Mouse (Mus musculus) heart, postnatal 0 days (tissue): ENCODE results near the gene Prkn. TPM values are rescaled to one million over a fixed set of nuclear protein-coding genes. Genes with fewer than 3 reads are reported as not detected.
A peak's percentile ranks its signal among the peaks of the same experiment; 100 is the strongest.

Experiments
- ATAC-seq: fragments of 200-750 bp; cut with Nextera tagmentation; 2 replicates; pipeline ENCODE4 v1.8.0; 2017; ENCODE audit warnings: low read depth, moderate number of reproducible peaks, moderate library complexity; ENCODE audit not compliant: insufficient read depth
- DNase-seq: peaks from one replicate; pipeline ENCODE4 v3.0.0-alpha.2; 2016; ENCODE audit warnings: low spot score
- H3K27ac ChIP-seq: fragments of 300-500 bp; sonication (generic); 2 replicates; pipeline ENCODE4 v1.5.1; 2014; ENCODE audit warnings: low read depth, mild to moderate bottlenecking
- H3K27me3 ChIP-seq: fragments of 300-500 bp; sonication (generic); 2 replicates; pipeline ENCODE4 v1.6.1; 2014; ENCODE audit warnings: low read length, mixed read lengths; ENCODE audit not compliant: control insufficient read depth, insufficient read depth
- H3K36me3 ChIP-seq: fragments of 300-500 bp; sonication (generic); replicated peaks from 2 replicates; pipeline ENCODE4 v1.6.1; 2014; ENCODE audit warnings: low read length, mixed read lengths; ENCODE audit not compliant: control insufficient read depth, insufficient read depth
- H3K4me1 ChIP-seq: fragments of 300-500 bp; sonication (generic); 2 replicates; pipeline ENCODE4 v1.6.1; 2014; ENCODE audit warnings: antibody characterized with exemption; ENCODE audit not compliant: control insufficient read depth, insufficient read depth
- H3K4me2 ChIP-seq: fragments of 300-500 bp; sonication (generic); 2 replicates; pipeline ENCODE4 v1.6.1; 2014; ENCODE audit warnings: low read depth, mild to moderate bottlenecking, low read length, moderate library complexity
- H3K4me3 ChIP-seq: fragments of 300-500 bp; sonication (generic); 2 replicates; pipeline ENCODE4 v1.5.1; 2014; ENCODE audit warnings: low read depth, low read length
- H3K9ac ChIP-seq: fragments of 300-500 bp; sonication (generic); replicated peaks from 2 replicates; pipeline ENCODE4 v1.6.1; 2014; ENCODE audit warnings: low read depth, low read length, mixed read lengths
- H3K9me3 ChIP-seq: fragments of 300-500 bp; sonication (generic); replicated peaks from 2 replicates; pipeline ENCODE4 v1.6.1; 2016; ENCODE audit warnings: low read length; ENCODE audit not compliant: control insufficient read depth
- CTCF ChIP-seq: IDR thresholded peaks from 2 replicates; pipeline ENCODE4 v1.5.1; 2016; ENCODE audit warnings: antibody characterized with exemption, control low read depth, low read depth
- EP300 ChIP-seq: IDR thresholded peaks from 2 replicates; pipeline ENCODE4 v1.6.1; 2016; ENCODE audit warnings: antibody characterized with exemption, low read depth
- WGBS: fragments of 180-500 bp; shearing (Covaris S2); extraction: QIAGEN DNeasy Blood & Tissue Kit; methylation state at CpG from one replicate; pipeline ENCODE4 v1.1.7; 2014; 5-methylcytosine and 5-hydroxymethylcytosine counted together
- polyA plus RNA-seq: library from polyadenylated mRNA; unstranded; fragments of >200 nt; fragmentation: Nextera tagmentation; extraction: Ambion mirVana; gene quantifications from 2 replicates; pipeline ENCODE4 v1.2.1, GENCODE M21; 2015
- total RNA-seq: library from RNA; depleted of rRNA; stranded (reverse); fragments of >200 nt; gene quantifications from 2 replicates; pipeline ENCODE4 v1.2.3, GENCODE M21; 2014; ENCODE audit warnings: low replicate concordance

The Prkn gene
- total and polyA plus RNA-seq, 2 experiments from 2014 or later = 4.5 to 14.2 TPM

GRCm38 (mm10) chr17:11038272-11038671 lies 198.1 kb downstream of the Prkn start:
- Histone ChIP-seq H3K4me1 (no peaks in the 10 kb centered on the region), H3K4me2 (no peak overlapping the region), H3K9ac (no peak overlapping the region), H3K27me3 (no peaks in the 10 kb centered on the region), H3K27ac (no peak overlapping the region), H3K36me3 (no peaks in the 10 kb centered on the region), H3K4me3 (no peak overlapping the region), H3K9me3 (no peaks in the 10 kb centered on the region)
- ATAC-seq (no peak), DNase-seq (no peak)
- WGBS = 89% methylated on average over 1 of the region's 1 CpGs
- TF ChIP-seq EP300 (no peak), CTCF (no peak)

- 86% methylated on average over 1 of the region's 1 CpGs for WGBS
- TF ChIP-seq EP300 (no peak), CTCF (no peak)
These were observed 218.8 kb downstream of the Prkn start for GRCm38 (mm10) chr17:11058986-11059385.

GRCm38 (mm10) chr17:11067076-11067703 lies 227.0 kb downstream of the Prkn start:
- H3K4me3 ChIP-seq = no peak overlapping the region
- no peaks in the 10 kb centered on the region for H3K4me1 ChIP-seq
- ATAC-seq (peak; percentile 2; the same call in 1 of the 2 replicates), DNase-seq (no peak)
- no peaks in the 10 kb centered on the region for H3K36me3 ChIP-seq
- H3K9me3 ChIP-seq = no peaks in the 10 kb centered on the region
- no peaks in the 10 kb centered on the region for H3K27me3 ChIP-seq
- WGBS = 18% methylated on average over 16 of the region's 16 CpGs
- H3K9ac ChIP-seq = no peak overlapping the region
- no peak overlapping the region for H3K27ac ChIP-seq
- peak overlapping the region; percentile 44 for H3K4me2 ChIP-seq
- TF ChIP-seq CTCF (no peak), EP300 (no peak)

More at GRCm38 (mm10) chr17:11058986-11059385, 218.8 kb downstream of the Prkn start:
- Histone ChIP-seq H3K9ac (no peak overlapping the region), H3K27ac (no peak overlapping the region), H3K4me3 (no peak overlapping the region), H3K4me2 (no peak overlapping the region), H3K9me3 (no peaks in the 10 kb centered on the region), H3K27me3 (no peaks in the 10 kb centered on the region), H3K4me1 (no peaks in the 10 kb centered on the region), H3K36me3 (no peaks in the 10 kb centered on the region)
- no peak for ATAC-seq
- no peak for DNase-seq

GRCm38 (mm10) chr17:11067704-11068475 lies 227.7 kb downstream of the Prkn start:
- ATAC-seq = peak; percentile 86
- Histone ChIP-seq H3K27me3 (no peaks in the 10 kb centered on the region), H3K4me2 (peak overlapping the region; percentile 35), H3K4me3 (no peak overlapping the region), H3K9me3 (no peaks in the 10 kb centered on the region), H3K4me1 (no peaks in the 10 kb centered on the region), H3K9ac (no peak overlapping the region), H3K27ac (no peak overlapping the region), H3K36me3 (no peaks in the 10 kb centered on the region)
- DNase-seq = peak; percentile 52
- whole genome bisulfite sequencing = 17% methylated on average over 14 of the region's 14 CpGs
- peak; percentile 65 for TF ChIP-seq CTCF
- TF ChIP-seq EP300 = no peak

- Histone ChIP-seq H3K4me2 (no peak overlapping the region), H3K4me3 (no peak overlapping the region), H3K36me3 (no peaks in the 10 kb centered on the region), H3K9ac (no peak overlapping the region), H3K4me1 (no peaks in the 10 kb centered on the region), H3K27ac (no peak overlapping the region), H3K27me3 (no peaks in the 10 kb centered on the region), H3K9me3 (no peaks in the 10 kb centered on the region)
- ATAC-seq (no peak), DNase-seq (no peak)
- TF ChIP-seq EP300 (no peak), CTCF (no peak)
These were observed 230.8 kb downstream of the Prkn start for GRCm38 (mm10) chr17:11070996-11071395.
